Mouse (Mus musculus) cerebellum, adult 2 months (tissue): ENCODE measurements around the gene Acer1.

Source experiments
- CTCF ChIP-seq: fragments of 200-500 bp; IDR thresholded peaks from 2 replicates; pipeline ENCODE4 v1.5.1; 2011; ENCODE audit warnings: low read depth, mild to moderate bottlenecking, control low read depth, low read length, moderate library complexity, borderline replicate concordance; ENCODE audit not compliant: insufficient read depth
- POLR2A ChIP-seq: fragments of 200-500 bp; IDR thresholded peaks from 2 replicates; pipeline ENCODE4 v1.6.1; 2011; ENCODE audit warnings: low read length, control low read depth, borderline replicate concordance; ENCODE audit not compliant: insufficient read depth

DNA sequence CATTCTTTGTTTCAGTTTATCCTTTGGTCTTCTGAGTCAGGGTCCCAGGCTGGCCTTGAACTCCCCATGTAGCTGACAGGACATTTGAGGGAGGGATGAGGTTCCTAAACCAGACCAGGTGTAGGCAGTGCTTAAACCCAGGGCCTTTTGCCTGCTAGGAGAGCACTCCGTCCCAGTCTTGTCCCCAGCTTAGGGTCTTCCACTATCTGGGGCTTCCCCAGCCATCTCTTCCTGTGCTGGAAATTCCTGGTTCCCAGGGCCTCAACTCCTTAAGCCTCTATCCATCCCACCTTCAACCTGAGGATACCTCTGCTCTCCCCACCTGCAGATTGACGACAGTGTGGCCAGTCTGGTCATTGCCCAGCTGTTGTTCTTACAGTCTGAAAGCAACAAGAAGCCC lies 9.0 kb upstream of the Acer1 start:
- TF ChIP-seq POLR2A (no peak), CTCF (no peak)
